13 mouse cellular contexts compared by ENCODE assay signal in genomic region chr2:79544793-79545260, GRCm38 (mm10).
A peak's percentile ranks its signal among the peaks of the same experiment; 100 is the strongest.
DNase-seq lines count a peak whose midpoint lies in the region; ATAC-seq and TF ChIP-seq lines count a peak whose summit lies in the region.
"Had no signal": no experiment of that assay in that cellular context is flagged by ENCODE, and none has a peak within 500 bp of the region (broad histone marks: within the 10 kb centered on the region; RNA-seq: fewer than 3 reads in every experiment).

No protein-coding gene starts in this region.

- DNase-seq in heart, adult 2 months = no peak
- DNase-seq in lung, postnatal 0 days (ENCODE audit: low spot score) = peak; percentile 46
- DNase-seq in lung, postnatal 25 days (ENCODE audit: low spot score) = no peak
- DNase-seq in gastrocnemius, adult 8-10 months (ENCODE audit: low spot score in 2 of 2) = no peak
- no peak for DNase-seq in layer of hippocampus, adult 11-12 months (ENCODE audit: low spot score)
- DNase-seq: gastrocnemius, adult 2 months; liver, embryonic 13.5 days; retina, postnatal 1 day had no signal

- no peaks in the 10 kb centered on the region for H3K9me3 ChIP-seq in heart, embryonic 16.5 days (replicated peaks; ENCODE audit: control insufficient read depth, low read length)
- no peaks in the 10 kb centered on the region for H3K9me3 ChIP-seq in lung, postnatal 0 days (ENCODE audit: low read length)
- no peaks in the 10 kb centered on the region for H3K9me3 ChIP-seq in kidney, embryonic 16.5 days (ENCODE audit: low read length)
- H3K9me3 ChIP-seq: forebrain, embryonic 13.5 days; liver, embryonic 13.5 days; neural tube, embryonic 15.5 days had no signal

- H3K4me3 ChIP-seq in heart, embryonic 16.5 days (ENCODE audit: low read length) = no peak overlapping the region
- H3K4me3 ChIP-seq in heart, adult 2 months = no peak overlapping the region
- H3K4me3 ChIP-seq in lung, postnatal 0 days (ENCODE audit: low read depth, low read length) = no peak overlapping the region
- H3K4me3 ChIP-seq in kidney, embryonic 16.5 days (ENCODE audit: low read length) = no peak overlapping the region
- H3K4me3 ChIP-seq: forebrain, embryonic 13.5 days; gastrocnemius, adult 2 months; liver, embryonic 13.5 days; neural tube, embryonic 15.5 days had no signal

- TF ChIP-seq CTCF in heart, adult 2 months (IDR thresholded peaks at IDR 0.05) = no peak
- no peak for TF ChIP-seq CTCF in lung, postnatal 0 days (IDR thresholded peaks at IDR 0.05)

- no peaks in the 10 kb centered on the region for H3K27me3 ChIP-seq in heart, embryonic 16.5 days (ENCODE audit: control insufficient read depth, insufficient read depth, low read length)
- H3K27me3 ChIP-seq in heart, adult 2 months (ENCODE audit: control insufficient read depth, insufficient read depth, low read length) = no peaks in the 10 kb centered on the region
- no peaks in the 10 kb centered on the region for H3K27me3 ChIP-seq in lung, postnatal 0 days (replicated peaks; ENCODE audit: insufficient read depth, low read length)
- H3K27me3 ChIP-seq in kidney, embryonic 16.5 days (ENCODE audit: insufficient read depth, low read length) = no peaks in the 10 kb centered on the region
- H3K27me3 ChIP-seq: forebrain, embryonic 13.5 days; liver, embryonic 13.5 days; neural tube, embryonic 15.5 days had no signal

- intact Hi-C loops in heart, adult 2 months (cut with DNase I) = loop anchor here (5.0 kb wide), 1 partner anchor 42 kb away; no protein-coding TSS in a partner anchor

- no peaks in the 10 kb centered on the region for H3K36me3 ChIP-seq in heart, embryonic 16.5 days (ENCODE audit: control insufficient read depth, insufficient read depth)
- peaks cover 3% of the 10 kb centered on the region for H3K36me3 ChIP-seq in heart, adult 2 months (ENCODE audit: control insufficient read depth, insufficient read depth, low read length)
- no peaks in the 10 kb centered on the region for H3K36me3 ChIP-seq in lung, postnatal 0 days (ENCODE audit: insufficient read depth, low read length)
- H3K36me3 ChIP-seq in kidney, embryonic 16.5 days (ENCODE audit: insufficient read depth, low read length) = no peaks in the 10 kb centered on the region
- H3K36me3 ChIP-seq: liver, embryonic 13.5 days; neural tube, embryonic 15.5 days had no signal

- H3K4me2 ChIP-seq in heart, embryonic 16.5 days (ENCODE audit: low read depth, low read length) = no peak overlapping the region
- H3K4me2 ChIP-seq in lung, postnatal 0 days (replicated peaks; ENCODE audit: low read depth, low read length) = no peak overlapping the region
- H3K4me2 ChIP-seq in kidney, embryonic 16.5 days (replicated peaks; ENCODE audit: low read depth, low read length) = no peak overlapping the region
- H3K4me2 ChIP-seq: forebrain, embryonic 13.5 days; liver, embryonic 13.5 days; neural tube, embryonic 15.5 days had no signal

- WGBS in heart, embryonic 16.5 days = 31% methylated on average over 4 of the region's 4 CpGs
- WGBS in heart, adult 2 months = 46% methylated on average over 4 of the region's 4 CpGs
- WGBS in lung, postnatal 0 days = 28% methylated on average over 4 of the region's 4 CpGs
- WGBS in kidney, embryonic 16.5 days = 52% methylated on average over 4 of the region's 4 CpGs

- H3K4me1 ChIP-seq in heart, embryonic 16.5 days (ENCODE audit: control insufficient read depth, insufficient read depth, low read length) = peaks cover 26% of the 10 kb centered on the region
- peaks cover 4% of the 10 kb centered on the region for H3K4me1 ChIP-seq in heart, adult 2 months (ENCODE audit: control insufficient read depth, insufficient read depth, low read length)
- H3K4me1 ChIP-seq in lung, postnatal 0 days (ENCODE audit: insufficient read depth, low read depth, low read length) = no peaks in the 10 kb centered on the region; the same call in 1 of the 2 replicates
- H3K4me1 ChIP-seq in kidney, embryonic 16.5 days (ENCODE audit: insufficient read depth, low read length) = peaks cover 16% of the 10 kb centered on the region; the same call in 1 of the 2 replicates
- H3K4me1 ChIP-seq: forebrain, embryonic 13.5 days; liver, embryonic 13.5 days; neural tube, embryonic 15.5 days had no signal

- no peak for TF ChIP-seq POLR2A in heart, adult 2 months (IDR thresholded peaks at IDR 0.05; ENCODE audit: insufficient read depth, low read depth, low read length)

- no peak overlapping the region for H3K9ac ChIP-seq in heart, embryonic 16.5 days (ENCODE audit: low read length)
- no peak overlapping the region for H3K9ac ChIP-seq in heart, adult 2 months (ENCODE audit: low read depth, low read length)
- no peak overlapping the region for H3K9ac ChIP-seq in lung, postnatal 0 days (replicated peaks; ENCODE audit: low read depth)
- H3K9ac ChIP-seq in kidney, embryonic 16.5 days (replicated peaks; ENCODE audit: low read length) = no peak overlapping the region
- H3K9ac ChIP-seq: forebrain, embryonic 13.5 days; liver, embryonic 13.5 days; neural tube, embryonic 15.5 days had no signal

- no peak for TF ChIP-seq EP300 in heart, adult 2 months (IDR thresholded peaks at IDR 0.05; ENCODE audit: insufficient read depth, low read depth, low read length)
- TF ChIP-seq EP300 in lung, postnatal 0 days (IDR thresholded peaks at IDR 0.05) = no peak

- peak; percentile 67 for ATAC-seq in heart, embryonic 16.5 days (replicated peaks; ENCODE audit: extremely low read depth, insufficient read depth, low FRiP score)
- ATAC-seq in lung, postnatal 0 days = no peak
- 0 out of 2 replicates have a peak, but pooled peaks have one; percentile 9 for ATAC-seq in kidney, embryonic 16.5 days (ENCODE audit: low FRiP score, low TSS enrichment)
- ATAC-seq: forebrain, embryonic 13.5 days; hindbrain, embryonic 16.5 days had no signal

- H3K27ac ChIP-seq in heart, embryonic 16.5 days (ENCODE audit: low read length) = peak overlapping the region; percentile 39
- no peak overlapping the region for H3K27ac ChIP-seq in heart, adult 2 months
- H3K27ac ChIP-seq in lung, postnatal 0 days (ENCODE audit: low read length) = no peak overlapping the region
- H3K27ac ChIP-seq in kidney, embryonic 16.5 days (ENCODE audit: low read length) = peak overlapping the region; percentile 25; the same call in 1 of the 2 replicates
- H3K27ac ChIP-seq: forebrain, embryonic 13.5 days; gastrocnemius, adult 2 months; liver, embryonic 13.5 days; neural tube, embryonic 15.5 days had no signal

- no peaks in the 10 kb centered on the region for H3K79me2 ChIP-seq in heart, adult 2 months (replicated peaks; ENCODE audit: control insufficient read depth, insufficient read depth, low read length)

Comparison
In these comparisons a context has a peak if more than half of its experiments do, and no peak if none do; other contexts are left out.
1. H3K27ac ChIP-seq: peak in heart, embryonic 16.5 days (single experiment) and kidney, embryonic 16.5 days (single experiment); none in heart, adult 2 months (single experiment) and lung, postnatal 0 days (single experiment).